Mouse (Mus musculus): Measurements from ENCODE around the gene Neu1.
A peak's percentile ranks its signal among the peaks of the same experiment; 100 is the strongest.
"Not testable (repeated sequence)": the region's sequence is repeated elsewhere in the genome, so short reads cannot be mapped to it uniquely, and the experiment has no call there.

The Neu1 gene

GRCm38 (mm10) chr17:34931061-34931734 is at the start of gene Neu1:
TSS of gene Neu1 (plus strand) at chr17:34931253.
- DNase-seq (ENCODE audit: low spot score in 2 of 2): peak; percentile 98

GRCm38 (mm10) chr17:34881683-34882310 is 49.3 kb upstream of the Neu1 start, which contains the start of gene Gm20547:
TSS of gene Gm20547 (minus strand) at chr17:34882042.
- no peak for DNase-seq (ENCODE audit: low spot score in 2 of 2)

- no peak for DNase-seq (ENCODE audit: low spot score in 2 of 2)
These were observed 47.7 kb upstream of the Neu1 start for GRCm38 (mm10) chr17:34883332-34883731.

- DNase-seq (ENCODE audit: low spot score in 2 of 2): no peak
These were observed 46.3 kb upstream of the Neu1 start for GRCm38 (mm10) chr17:34884704-34885103.

GRCm38 (mm10) chr17:34885615-34886014 is 45.4 kb upstream of the Neu1 start:
- no peak for DNase-seq (ENCODE audit: low spot score in 2 of 2)

- no peak for DNase-seq (ENCODE audit: low spot score in 2 of 2)
These were observed 43.1 kb upstream of the Neu1 start for GRCm38 (mm10) chr17:34887942-34888341.

GRCm38 (mm10) chr17:34890074-34890743 is 40.8 kb upstream of the Neu1 start:
- no peak for DNase-seq (ENCODE audit: low spot score in 2 of 2)

GRCm38 (mm10) chr17:34891377-34891776 is 39.7 kb upstream of the Neu1 start:
- no peak for DNase-seq (ENCODE audit: low spot score in 2 of 2)

- DNase-seq (ENCODE audit: low spot score in 2 of 2): no peak
These were observed 37.8 kb upstream of the Neu1 start for GRCm38 (mm10) chr17:34893072-34893824.

GRCm38 (mm10) chr17:34894074-34894597 is 36.9 kb upstream of the Neu1 start:
- DNase-seq (ENCODE audit: low spot score in 2 of 2): peak; percentile 89 to 90

- no peak for DNase-seq (ENCODE audit: low spot score in 2 of 2)
These were observed 36.1 kb upstream of the Neu1 start for GRCm38 (mm10) chr17:34894801-34895530.

- no peak for DNase-seq (ENCODE audit: low spot score in 2 of 2)
These were observed 35.3 kb upstream of the Neu1 start for GRCm38 (mm10) chr17:34895724-34896123.

GRCm38 (mm10) chr17:34896366-34896765 is 34.7 kb upstream of the Neu1 start:
- no peak for DNase-seq (ENCODE audit: low spot score in 2 of 2)

- DNase-seq (ENCODE audit: low spot score in 2 of 2): no peak
These were observed 33.5 kb upstream of the Neu1 start for GRCm38 (mm10) chr17:34897373-34898159.

GRCm38 (mm10) chr17:34898160-34898586 is 32.9 kb upstream of the Neu1 start, which contains the start of the genes C2 and Ehmt2:
TSS of gene C2 (minus strand) at chr17:34898265.
TSS of gene Ehmt2 (plus strand) at chr17:34898469.
- peak; percentile 75 to 82 for DNase-seq (ENCODE audit: low spot score in 2 of 2)

- no peak for DNase-seq (ENCODE audit: low spot score in 2 of 2)
These were observed 32.4 kb upstream of the Neu1 start for GRCm38 (mm10) chr17:34898706-34899052.

GRCm38 (mm10) chr17:34899053-34899889 is 31.8 kb upstream of the Neu1 start:
- DNase-seq (ENCODE audit: low spot score in 2 of 2): peak; percentile 34 to 46

- peak in 1 of 2 experiments; percentile 50 for DNase-seq (ENCODE audit: low spot score in 2 of 2)
These were observed 31.2 kb upstream of the Neu1 start for GRCm38 (mm10) chr17:34899890-34900243.

- DNase-seq (ENCODE audit: low spot score in 2 of 2): not testable (repeated sequence)
These were observed 30.2 kb upstream of the Neu1 start for GRCm38 (mm10) chr17:34900826-34901225.
